Mouse (Mus musculus) liver, adult 2 months (tissue): Measurements from ENCODE around the gene Rab1b.

Experiments
- CTCF ChIP-seq: fragments of 200-500 bp; IDR thresholded peaks from 2 replicates; pipeline ENCODE4 v1.5.1; 2011; ENCODE audit warnings: low read depth, low read length, control low read depth
- POLR2A ChIP-seq: fragments of 200-500 bp; IDR thresholded peaks from 2 replicates; pipeline ENCODE4 v1.6.1; 2011; ENCODE audit warnings: low read length, control low read depth; ENCODE audit not compliant: insufficient read depth; ENCODE audit errors: extremely low read depth

DNA sequence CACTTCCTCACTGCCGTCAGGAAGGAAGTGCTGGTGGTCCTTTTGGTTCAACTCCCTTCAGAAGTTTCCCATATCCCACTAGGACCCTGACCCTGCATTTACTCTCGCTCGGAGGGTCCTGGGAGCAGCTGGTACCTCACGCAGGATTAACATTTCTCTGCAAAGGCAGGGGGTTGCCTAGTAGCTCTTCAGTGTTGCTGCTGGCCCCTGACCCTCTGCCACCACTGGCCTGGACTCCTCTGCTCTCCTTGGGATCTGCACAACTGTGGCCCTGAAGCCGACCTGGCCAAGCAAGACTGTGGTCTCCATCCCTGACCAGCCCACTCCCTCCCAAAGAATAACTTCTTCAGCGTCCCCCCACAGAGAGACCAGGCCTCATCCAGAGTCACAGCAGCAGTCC, 57.5 kb downstream of the Rab1b start:
- TF ChIP-seq CTCF (no peak), POLR2A (no peak)
